Mouse (Mus musculus) embryonic facial prominence, embryonic 15.5 days (tissue): ENCODE data around the gene Rpl36-ps4. TPM values are rescaled to one million over a fixed set of nuclear protein-coding genes. Genes with fewer than 3 reads are reported as not detected.
"Not testable (repeated sequence)": the region's sequence is repeated elsewhere in the genome, so short reads cannot be mapped to it uniquely, and the experiment has no call there.

Source experiments
- ATAC-seq: fragments of 200-750 bp; cut with Nextera tagmentation; 2 replicates; pipeline ENCODE4 v1.8.0; 2017; ENCODE audit warnings: low read depth, moderate TSS enrichment; ENCODE audit not compliant: insufficient number of reproducible peaks, low FRiP score, low TSS enrichment
- H3K27ac ChIP-seq: fragments of 300-500 bp; sonication (generic); replicated peaks from 2 replicates; pipeline ENCODE4 v1.5.1; 2015; ENCODE audit warnings: mild to moderate bottlenecking, inconsistent platforms
- H3K27me3 ChIP-seq: fragments of 300-500 bp; sonication (generic); 2 replicates; pipeline ENCODE4 v1.6.1; 2015; ENCODE audit warnings: inconsistent platforms
- H3K36me3 ChIP-seq: fragments of 300-500 bp; sonication (generic); 2 replicates; pipeline ENCODE4 v1.6.1; 2015; ENCODE audit warnings: mild to moderate bottlenecking, inconsistent platforms
- H3K4me1 ChIP-seq: fragments of 300-500 bp; sonication (generic); 2 replicates; pipeline ENCODE4 v1.6.1; 2015; ENCODE audit warnings: inconsistent platforms
- H3K4me2 ChIP-seq: fragments of 300-500 bp; sonication (generic); replicated peaks from 2 replicates; pipeline ENCODE4 v1.6.1; 2015; ENCODE audit warnings: mild to moderate bottlenecking, inconsistent platforms
- H3K4me3 ChIP-seq: fragments of 300-500 bp; sonication (generic); replicated peaks from 2 replicates; pipeline ENCODE4 v1.5.1; 2015; ENCODE audit warnings: mild to moderate bottlenecking, inconsistent platforms
- H3K9ac ChIP-seq: fragments of 300-500 bp; sonication (generic); 2 replicates; pipeline ENCODE4 v1.6.1; 2015; ENCODE audit warnings: inconsistent platforms
- H3K9me3 ChIP-seq: fragments of 300-500 bp; sonication (generic); replicated peaks from 2 replicates; pipeline ENCODE4 v1.6.1; 2016; ENCODE audit warnings: inconsistent platforms
- WGBS: fragments of 180-500 bp; shearing (Covaris S2); methylation state at CpG from one replicate; pipeline ENCODE4 v1.1.7; 2015; 5-methylcytosine and 5-hydroxymethylcytosine counted together
- polyA plus RNA-seq: library from polyadenylated mRNA; unstranded; fragments of >200 nt; fragmentation: Nextera tagmentation; extraction: Ambion mirVana; gene quantifications from 2 replicates; pipeline ENCODE4 v1.2.1, GENCODE M21; 2015

The Rpl36-ps4 gene
- polyA plus RNA-seq, 1 experiment from 2014 or later: not detected

- 42% methylated on average over 16 of the region's 16 CpGs for WGBS
- no peaks in the 10 kb centered on the region for H3K27me3 ChIP-seq
- H3K4me3 ChIP-seq: no peak overlapping the region
- no peak overlapping the region for H3K27ac ChIP-seq
- ATAC-seq: no peak; the same call in 1 of the 2 replicates
- no peaks in the 10 kb centered on the region for H3K9me3 ChIP-seq
- H3K4me1 ChIP-seq: no peaks in the 10 kb centered on the region
- no peak overlapping the region for H3K4me2 ChIP-seq
- H3K9ac ChIP-seq: no peak overlapping the region
- no peaks in the 10 kb centered on the region for H3K36me3 ChIP-seq
These were observed 28.3 kb downstream of the Rpl36-ps4 start for GRCm38 (mm10) chr17:87948965-87949584.

GRCm38 (mm10) chr17:87954618-87955124 lies 33.9 kb downstream of the Rpl36-ps4 start:
- not testable (repeated sequence) for H3K4me1 ChIP-seq, H3K4me3 ChIP-seq, H3K27ac ChIP-seq, H3K9me3 ChIP-seq, H3K27me3 ChIP-seq, H3K4me2 ChIP-seq, H3K36me3 ChIP-seq, H3K9ac ChIP-seq, ATAC-seq
- WGBS: 90% methylated on average over 13 of the region's 13 CpGs

- no peaks in the 10 kb centered on the region for H3K36me3 ChIP-seq
- 66% methylated on average over 12 of the region's 12 CpGs for WGBS
These were observed 36.5 kb downstream of the Rpl36-ps4 start for GRCm38 (mm10) chr17:87957096-87957840.

GRCm38 (mm10) chr17:87958283-87958682 lies 37.5 kb downstream of the Rpl36-ps4 start:
- Histone ChIP-seq H3K27me3 (no peaks in the 10 kb centered on the region), H3K4me1 (no peaks in the 10 kb centered on the region), H3K36me3 (no peaks in the 10 kb centered on the region), H3K4me3 (no peak overlapping the region), H3K4me2 (no peak overlapping the region), H3K9me3 (no peaks in the 10 kb centered on the region), H3K9ac (no peak overlapping the region), H3K27ac (no peak overlapping the region)
- WGBS: 65% methylated on average over 8 of the region's 8 CpGs
- no peak for ATAC-seq

More at GRCm38 (mm10) chr17:87957096-87957840, 36.5 kb downstream of the Rpl36-ps4 start:
- no peaks in the 10 kb centered on the region for H3K9me3 ChIP-seq
- no peak overlapping the region for H3K9ac ChIP-seq
- ATAC-seq: no peak
- no peaks in the 10 kb centered on the region for H3K27me3 ChIP-seq
- no peaks in the 10 kb centered on the region for H3K4me1 ChIP-seq
- no peak overlapping the region for H3K27ac ChIP-seq
- H3K4me3 ChIP-seq: no peak overlapping the region
- no peak overlapping the region for H3K4me2 ChIP-seq

- not testable (repeated sequence) for H3K36me3 ChIP-seq, H3K9me3 ChIP-seq, H3K4me3 ChIP-seq, H3K27me3 ChIP-seq, H3K4me2 ChIP-seq, ATAC-seq, H3K9ac ChIP-seq, H3K27ac ChIP-seq, H3K4me1 ChIP-seq
- WGBS: 96% methylated on average over 11 of the region's 11 CpGs
These were observed 38.6 kb downstream of the Rpl36-ps4 start for GRCm38 (mm10) chr17:87959406-87959805.

GRCm38 (mm10) chr17:87959931-87960330 lies 39.2 kb downstream of the Rpl36-ps4 start:
- 89% methylated on average over 5 of the region's 5 CpGs for WGBS
- not testable (repeated sequence) for H3K36me3 ChIP-seq, ATAC-seq, H3K9me3 ChIP-seq, H3K4me1 ChIP-seq, H3K9ac ChIP-seq, H3K27me3 ChIP-seq, H3K4me3 ChIP-seq, H3K4me2 ChIP-seq, H3K27ac ChIP-seq

- Histone ChIP-seq H3K9ac (no peak overlapping the region), H3K4me2 (no peak overlapping the region), H3K4me3 (no peak overlapping the region), H3K27ac (no peak overlapping the region), H3K9me3 (no peaks in the 10 kb centered on the region), H3K27me3 (no peaks in the 10 kb centered on the region), H3K36me3 (no peaks in the 10 kb centered on the region), H3K4me1 (no peaks in the 10 kb centered on the region)
- WGBS: 88% methylated on average over 13 of the region's 14 CpGs
- no peak for ATAC-seq
These were observed 42.6 kb downstream of the Rpl36-ps4 start for GRCm38 (mm10) chr17:87963081-87964075.

GRCm38 (mm10) chr17:87968483-87968926 lies 47.7 kb downstream of the Rpl36-ps4 start:
- ATAC-seq: peak; percentile 54; the same call in 1 of the 2 replicates
- H3K4me2 ChIP-seq, H3K36me3 ChIP-seq, H3K27me3 ChIP-seq, H3K9ac ChIP-seq, H3K4me1 ChIP-seq, H3K9me3 ChIP-seq, H3K4me3 ChIP-seq, H3K27ac ChIP-seq: not testable (repeated sequence)
- WGBS: 30% methylated on average over 6 of the region's 8 CpGs

Other genes starting within 250 kb of the Rpl36-ps4 start
- 53.0 and 57.4 TPM in 2 replicates for gene Msh2, start 248.6 kb upstream of the Rpl36-ps4 start, polyA plus RNA-seq
- gene Kcnk12, start 123.0 kb upstream of the Rpl36-ps4 start, polyA plus RNA-seq: 0.29 and 0.30 TPM in 2 replicates
- gene Msh6, start 54.1 kb downstream of the Rpl36-ps4 start, polyA plus RNA-seq: 40.0 and 41.7 TPM in 2 replicates
- 19.4 and 19.6 TPM in 2 replicates for gene Fbxo11, start 144.3 kb downstream of the Rpl36-ps4 start, polyA plus RNA-seq